Mouse (Mus musculus): ENCODE data around the gene Zfp668.

The Zfp668 gene

DNA sequence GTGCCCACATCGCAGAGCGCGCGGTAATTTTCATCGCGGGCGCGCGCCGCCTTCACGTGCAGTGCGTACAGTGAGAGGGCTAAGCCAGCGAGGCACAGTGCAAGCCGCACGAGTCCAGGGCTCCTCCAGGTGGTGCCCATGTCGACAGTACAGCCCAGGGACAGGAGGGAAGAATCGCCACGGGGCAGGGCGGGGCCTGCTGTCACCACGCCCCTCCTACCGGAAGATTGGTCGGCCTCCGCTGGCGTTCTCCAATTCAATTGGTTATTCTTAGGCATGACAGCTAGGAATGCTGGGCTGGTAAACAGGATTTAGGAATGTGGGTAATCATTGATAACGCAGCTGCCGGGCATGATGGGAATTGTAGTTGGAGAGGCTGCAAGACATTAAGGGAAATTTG, 18.8 kb upstream of the Zfp668 start, which contains the start of the genes Gm21974 and Vkorc1:
TSS of gene Gm21974 (minus strand) at position 13 of the 400 bp plus-strand sequence.
TSS of gene Vkorc1 (minus strand) at position 176 of the 400 bp plus-strand sequence.
- no peak for DNase-seq (ENCODE audit: extremely low read depth, low read depth, low spot score)

DNA sequence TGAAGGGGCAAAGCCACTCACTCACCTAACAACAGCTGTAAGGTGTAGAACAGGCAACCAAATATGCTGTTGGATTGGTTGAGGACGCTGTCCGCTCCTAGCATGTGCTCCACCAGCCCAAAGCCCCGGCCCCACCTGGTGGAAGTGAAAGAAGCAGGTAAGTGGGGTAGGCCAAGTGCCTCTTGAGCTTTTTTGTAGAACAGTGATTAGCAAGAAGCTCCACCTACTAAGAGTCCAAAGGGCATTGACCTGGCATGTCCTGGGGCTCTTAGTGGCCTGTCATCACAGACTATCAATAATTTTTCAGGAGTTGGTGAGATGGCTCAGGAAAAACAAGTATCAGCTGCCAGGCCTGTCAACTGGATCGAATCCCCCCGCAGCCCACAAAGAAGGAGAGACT, 17.9 kb upstream of the Zfp668 start:
- no peak for DNase-seq (ENCODE audit: extremely low read depth, low read depth, low spot score)

DNA sequence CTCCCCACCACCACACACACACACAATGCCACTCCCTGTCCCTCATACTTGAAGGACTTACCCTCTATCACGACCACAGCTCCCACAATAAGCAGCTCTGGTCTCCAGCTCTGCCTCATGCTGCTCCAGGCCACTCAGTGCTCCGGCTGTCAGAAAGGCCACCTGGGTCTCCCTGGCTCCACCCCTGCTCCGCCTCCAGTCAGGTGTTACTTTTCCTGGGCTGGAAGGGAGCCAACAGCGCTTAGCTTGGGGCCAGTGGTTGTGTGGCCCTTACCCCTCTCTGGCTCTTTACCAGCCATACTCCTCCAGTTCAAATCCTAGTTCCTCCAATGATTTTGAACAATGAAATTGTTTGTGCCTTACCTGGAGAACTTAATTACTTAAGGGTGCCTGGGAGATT, 14.2 kb upstream of the Zfp668 start, which contains the start of gene Prss53:
TSS of gene Prss53 (minus strand) at position 173 of the 400 bp plus-strand sequence.
- DNase-seq (ENCODE audit: extremely low read depth, low read depth, low spot score): no peak

DNA sequence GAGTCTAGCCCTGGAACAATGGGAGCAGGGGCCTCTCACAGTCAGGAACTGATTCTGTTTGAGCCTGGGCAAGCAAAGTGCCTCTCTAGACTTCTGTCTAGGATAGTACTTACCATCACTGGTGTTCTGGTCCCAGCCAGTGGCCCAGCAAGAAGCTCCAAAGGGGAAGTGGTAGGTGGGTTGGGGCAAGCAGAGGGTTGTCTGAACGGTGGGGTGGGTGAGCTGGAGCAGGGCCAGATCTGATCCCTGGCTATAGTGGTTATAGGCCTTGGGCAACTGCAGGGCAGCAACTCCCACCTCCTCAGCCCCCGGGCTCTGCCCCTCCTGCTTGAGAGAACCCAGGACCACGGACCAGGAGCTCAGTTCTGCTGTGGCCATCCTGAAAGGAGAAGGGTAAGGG, 12.2 kb upstream of the Zfp668 start:
- no peak for DNase-seq (ENCODE audit: extremely low read depth, low read depth, low spot score)

DNA sequence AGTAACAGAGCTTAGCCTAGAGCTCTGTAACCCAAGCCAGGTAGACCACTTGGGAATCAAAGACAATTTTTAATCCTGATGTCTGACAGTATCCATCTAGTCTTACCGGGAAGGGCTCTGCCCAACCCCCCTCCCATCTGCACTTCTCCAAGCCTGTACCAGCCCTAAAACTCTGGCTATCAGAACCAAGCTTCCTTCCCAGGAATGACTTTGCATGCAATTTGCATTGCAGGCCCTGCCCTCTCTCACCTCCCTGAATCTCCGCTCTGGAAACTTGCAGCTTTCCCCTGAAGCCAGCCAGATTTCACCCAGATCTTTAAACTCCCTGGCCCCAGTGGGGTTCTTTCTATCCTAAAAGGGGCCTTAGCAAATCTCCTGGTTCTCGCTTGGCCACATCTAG, 11.2 kb upstream of the Zfp668 start:
- DNase-seq (ENCODE audit: extremely low read depth, low read depth, low spot score): no peak

DNA sequence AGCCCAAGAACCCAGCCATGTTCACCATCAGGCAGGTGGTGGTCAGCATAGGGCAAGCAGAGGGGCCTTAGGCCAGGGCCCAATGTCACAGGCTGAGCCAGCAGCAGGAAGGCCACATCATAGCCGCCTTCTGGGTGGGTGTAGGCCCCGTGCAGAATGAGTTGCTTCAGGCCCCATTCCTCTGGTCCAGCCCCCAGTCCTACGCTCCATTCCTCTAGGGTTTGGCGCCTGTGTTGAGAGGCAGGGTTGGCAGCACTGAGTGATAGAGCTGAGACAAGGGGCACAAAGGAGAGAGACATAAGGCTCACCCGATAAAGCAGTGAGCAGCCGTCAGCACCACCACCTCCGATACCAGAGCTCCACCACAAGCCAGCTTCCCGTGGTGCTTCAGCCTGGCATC, 10.6 kb upstream of the Zfp668 start:
- DNase-seq (ENCODE audit: extremely low read depth, low read depth, low spot score): no peak

DNA sequence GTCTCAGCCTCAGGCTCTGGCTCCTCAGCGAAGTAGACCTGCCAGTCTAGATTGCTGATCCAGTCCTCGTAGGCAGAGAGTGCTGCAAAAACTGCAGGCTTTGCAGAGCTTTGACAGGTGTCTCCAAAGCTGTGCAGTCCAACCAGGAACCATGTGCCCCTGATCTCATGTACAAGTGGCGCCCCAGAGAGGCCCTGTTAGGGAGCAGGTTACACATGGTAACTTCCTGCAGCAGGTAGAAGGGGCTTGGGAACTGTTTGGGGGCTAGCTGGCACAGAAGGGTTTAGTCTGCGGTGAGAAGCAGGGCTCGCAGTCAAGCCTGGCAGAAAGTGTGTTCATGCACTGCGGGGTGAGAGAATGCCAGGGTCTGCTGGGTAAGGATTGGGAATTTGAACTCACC, 9.9 kb upstream of the Zfp668 start:
- no peak for DNase-seq (ENCODE audit: extremely low read depth, low read depth, low spot score)

DNA sequence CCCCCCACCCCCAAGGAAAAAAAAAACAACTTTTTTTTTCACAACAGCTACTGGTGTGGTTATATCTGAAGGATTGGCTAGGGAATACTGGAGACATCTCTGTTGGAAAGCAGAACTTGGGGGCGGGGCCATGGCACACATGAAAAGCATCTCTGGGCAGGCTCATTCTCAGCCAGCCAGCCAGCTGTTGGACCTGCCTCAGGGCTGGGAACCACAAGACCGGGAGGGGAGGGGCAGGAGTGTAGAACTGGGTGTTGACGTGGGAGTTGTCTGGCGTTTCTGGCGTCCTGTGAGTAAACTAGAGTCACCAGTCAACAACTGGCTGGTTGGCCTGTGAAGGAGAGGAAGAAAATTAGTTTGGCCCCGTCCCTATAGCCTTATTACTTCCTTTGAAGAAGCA, 9.3 kb upstream of the Zfp668 start:
- no peak for DNase-seq (ENCODE audit: extremely low read depth, low read depth, low spot score)

DNA sequence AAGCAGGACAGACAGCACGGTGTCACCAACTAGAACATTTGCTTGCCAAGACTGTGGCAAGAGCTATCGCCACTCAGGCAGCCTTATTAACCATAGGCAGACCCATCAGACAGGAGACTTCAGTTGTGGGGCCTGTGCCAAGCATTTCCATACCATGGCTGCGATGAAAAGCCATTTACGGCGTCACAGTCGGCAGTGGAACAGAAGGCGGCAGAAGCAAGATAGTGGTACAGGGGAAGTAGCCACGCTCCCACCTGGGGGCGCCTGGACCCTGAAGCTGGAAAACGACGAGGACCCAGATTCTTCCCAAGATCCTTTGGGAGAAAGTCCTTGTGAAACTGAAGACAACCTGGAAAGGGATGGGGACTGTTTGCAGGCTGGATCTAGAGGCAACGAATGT, 3.8 kb upstream of the Zfp668 start:
- DNase-seq (ENCODE audit: extremely low read depth, low read depth, low spot score): no peak

DNA sequence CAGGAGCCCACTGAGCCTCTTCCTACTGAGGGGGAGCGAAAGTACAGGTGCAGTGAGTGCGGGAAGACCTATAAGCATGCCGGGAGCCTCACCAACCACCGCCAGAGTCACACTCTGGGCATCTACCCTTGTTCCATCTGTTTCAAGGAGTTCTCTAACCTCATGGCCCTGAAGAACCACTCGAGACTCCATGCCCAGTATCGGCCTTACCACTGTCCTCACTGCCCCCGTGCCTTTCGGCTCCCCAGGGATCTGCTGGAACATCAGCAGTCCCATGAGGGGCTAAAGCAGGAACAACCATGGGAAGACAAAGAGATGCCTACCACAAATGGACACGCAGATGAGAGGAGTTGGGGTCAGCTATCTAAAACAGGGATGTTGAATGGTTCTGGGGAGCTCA, 2.7 kb upstream of the Zfp668 start:
- no peak for DNase-seq (ENCODE audit: extremely low read depth, low read depth, low spot score)

DNA sequence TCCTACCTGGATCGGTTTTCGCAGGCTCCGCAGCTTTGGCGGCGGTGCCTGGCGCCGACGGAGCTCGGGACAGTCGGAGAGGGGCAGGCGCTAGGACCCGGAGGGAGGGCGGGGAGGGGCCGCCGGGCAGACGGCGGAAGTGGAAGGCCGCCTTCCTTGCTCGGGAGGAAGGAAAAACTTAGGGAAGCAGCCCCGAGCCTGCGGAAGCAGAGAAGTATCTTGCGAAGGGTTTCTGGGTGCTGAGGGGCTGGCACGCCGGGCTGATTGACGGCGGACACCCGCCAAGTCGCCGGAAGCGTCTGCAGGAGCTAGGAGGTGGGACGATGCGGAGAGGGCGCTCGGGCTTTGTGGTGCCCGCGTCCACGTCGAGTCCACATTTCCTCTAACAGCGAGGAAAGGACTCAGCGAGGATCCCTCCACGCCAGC, 574 bp downstream of the Zfp668 start, which contains the start of gene Zfp646:
TSS of gene Zfp646 (plus strand) at position 181 of the 426 bp plus-strand sequence.
- no peak for DNase-seq (ENCODE audit: extremely low read depth, low read depth, low spot score)

DNA sequence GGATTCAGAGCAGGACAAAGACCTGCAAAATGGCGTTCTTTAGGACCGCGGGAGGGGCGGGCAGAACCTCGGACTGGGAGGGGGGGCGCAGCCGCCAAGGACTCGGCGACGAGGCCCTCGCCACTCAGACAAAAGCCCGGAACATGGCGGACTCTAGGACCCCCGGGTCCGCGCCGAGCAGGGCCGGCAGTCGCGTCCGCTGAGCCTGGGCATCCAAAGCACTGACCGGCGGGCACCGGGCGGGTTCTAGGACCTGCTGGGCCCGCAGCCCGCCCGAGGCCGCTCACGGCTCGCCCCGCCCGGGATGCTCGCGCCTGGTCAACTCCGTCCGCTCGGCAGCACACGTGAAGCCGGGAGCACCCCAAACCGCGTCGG, 1.0 kb downstream of the Zfp668 start:
- DNase-seq (ENCODE audit: extremely low read depth, low read depth, low spot score): no peak

DNA sequence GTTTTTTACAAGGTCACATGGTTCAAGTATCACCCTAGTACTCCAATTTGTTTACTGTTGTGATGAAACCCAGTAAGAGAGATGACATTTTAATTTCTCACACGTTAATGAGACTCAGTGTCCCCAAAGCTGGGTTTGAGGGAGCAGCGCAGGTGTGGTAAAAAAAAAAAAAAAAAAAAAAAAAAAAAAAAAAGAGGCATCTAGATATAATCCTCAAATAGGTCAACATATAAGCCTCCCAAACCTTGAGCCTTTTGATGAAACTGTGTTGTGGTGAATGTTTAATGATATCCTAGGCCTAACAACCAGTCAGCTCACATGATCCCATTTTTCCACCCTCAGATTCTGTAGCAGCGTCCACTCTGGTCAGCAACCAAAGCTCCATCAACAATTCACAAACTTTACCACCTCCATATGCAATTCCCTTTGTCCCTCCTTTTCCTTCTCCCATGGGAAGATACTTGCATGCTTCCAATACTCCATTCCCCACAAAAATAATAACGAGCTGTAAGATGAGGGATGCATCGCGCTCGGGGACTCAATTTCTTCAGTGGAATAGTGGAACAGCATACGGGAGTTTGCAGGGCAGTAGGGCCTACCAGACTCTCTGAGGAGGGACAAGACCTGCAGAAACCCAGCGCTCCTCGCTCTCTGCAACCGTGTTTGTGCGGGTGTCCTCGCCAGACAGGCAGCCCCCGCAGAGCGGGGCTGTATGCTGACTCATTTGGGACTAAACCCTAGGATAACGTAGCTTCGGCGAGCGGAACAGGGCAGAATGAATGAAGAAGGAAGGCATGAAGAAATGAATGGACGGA, 1.6 kb downstream of the Zfp668 start:
- DNase-seq (ENCODE audit: extremely low read depth, low read depth, low spot score): no peak

DNA sequence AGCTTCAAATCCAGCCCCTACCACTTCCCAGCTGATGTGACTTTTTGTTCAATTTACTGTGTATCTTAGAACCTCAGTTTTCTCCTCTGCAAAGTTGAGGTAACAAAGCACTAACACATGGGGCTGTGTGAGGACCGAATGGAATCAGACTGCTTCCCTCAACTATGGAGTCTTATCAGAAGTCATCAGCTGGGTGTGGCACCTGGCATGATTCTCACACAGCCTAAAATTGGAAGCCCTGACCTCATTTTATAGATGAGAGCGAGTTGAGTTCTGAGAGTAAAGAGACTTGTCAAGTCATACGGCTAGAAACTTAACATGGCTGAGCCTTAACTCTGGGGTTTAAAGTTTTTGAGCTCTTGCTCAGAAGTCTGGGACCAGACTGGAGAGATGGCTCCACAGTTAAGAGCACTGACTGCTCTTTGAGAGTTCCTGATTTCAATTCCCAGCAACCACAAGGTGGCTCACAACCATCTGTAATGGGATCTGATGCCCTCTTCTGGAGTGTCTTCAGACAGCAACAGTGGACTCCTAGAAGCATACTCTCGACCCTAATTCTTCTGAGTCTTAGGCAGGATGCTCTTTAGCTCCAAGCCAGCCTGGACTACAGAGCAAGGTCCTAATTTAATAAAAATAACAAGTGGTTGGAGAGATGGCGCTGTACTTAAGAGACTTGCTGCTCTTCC, 6.3 kb downstream of the Zfp668 start:
- no peak for DNase-seq (ENCODE audit: extremely low read depth, low read depth, low spot score)

DNA sequence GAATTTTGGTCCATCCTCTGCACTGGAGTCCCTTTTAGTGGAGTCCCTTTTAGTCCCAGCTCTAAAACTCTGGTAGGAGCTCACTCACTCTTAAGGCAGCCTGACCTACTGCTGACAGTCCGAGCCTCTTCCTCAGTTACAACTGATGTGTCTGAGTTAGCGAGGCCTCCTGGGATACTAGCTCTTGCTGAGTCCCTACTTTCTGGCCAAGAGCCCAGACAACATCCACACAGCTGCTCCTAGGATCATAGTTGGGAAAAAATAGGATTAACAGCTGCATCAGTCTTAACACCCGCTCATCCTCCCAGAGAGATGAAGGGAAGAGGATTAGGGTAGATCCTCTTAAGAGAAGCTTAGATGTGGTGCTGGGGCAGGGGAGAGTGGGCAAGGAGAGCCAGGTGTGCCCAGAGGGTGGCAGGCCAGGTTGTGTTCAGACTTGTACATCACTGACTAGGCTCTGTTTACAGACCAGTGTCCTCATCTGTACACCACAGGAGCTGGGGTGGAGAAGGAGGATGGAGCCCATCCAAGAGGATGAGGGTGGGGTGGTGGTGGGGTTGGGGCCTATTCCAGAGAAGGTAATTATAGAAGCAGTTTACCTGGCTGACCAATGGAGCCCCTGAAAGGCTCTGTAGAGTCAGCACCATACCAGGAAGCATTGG, 7.3 kb downstream of the Zfp668 start:
- no peak for DNase-seq (ENCODE audit: extremely low read depth, low read depth, low spot score)

DNA sequence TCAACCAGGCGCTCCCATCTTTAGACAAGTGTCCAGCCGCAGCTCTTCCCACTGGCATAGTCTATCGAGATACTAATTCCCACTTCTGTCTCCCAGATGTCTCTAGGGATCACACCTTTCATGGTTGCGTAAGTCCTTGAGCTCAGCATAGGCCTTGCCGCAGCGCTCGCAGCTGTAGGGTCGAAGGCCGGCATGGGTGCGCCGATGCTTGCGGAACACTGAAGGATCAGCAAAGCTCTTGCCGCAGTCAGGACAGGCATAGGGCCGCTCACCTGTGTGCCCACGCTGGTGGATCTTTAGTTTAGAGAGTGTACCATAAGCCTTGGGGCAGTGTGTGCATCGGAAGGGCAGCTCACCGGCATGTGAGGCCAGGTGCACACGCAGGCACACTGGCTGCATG, 9.0 kb downstream of the Zfp668 start:
- no peak for DNase-seq (ENCODE audit: extremely low read depth, low read depth, low spot score)

DNA sequence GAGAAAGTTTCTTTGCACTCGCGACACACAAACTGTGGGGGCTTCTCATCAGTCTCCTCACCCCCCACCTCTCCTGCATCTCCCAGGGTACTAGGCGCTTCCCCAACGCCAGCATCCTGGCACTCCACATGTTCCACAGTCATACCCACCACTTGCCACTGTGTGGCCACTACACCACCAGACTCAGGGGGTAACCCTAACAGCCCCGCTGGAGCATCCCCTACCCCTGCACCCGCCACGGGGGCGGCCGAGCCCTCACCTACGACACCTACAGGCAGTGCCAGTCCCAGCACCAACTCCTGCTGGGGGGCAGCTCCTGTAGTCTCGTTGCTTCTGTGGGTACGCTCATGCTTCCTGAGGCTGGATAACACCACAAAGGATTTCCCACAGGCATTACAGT, 10.2 kb downstream of the Zfp668 start:
- DNase-seq (ENCODE audit: extremely low read depth, low read depth, low spot score): no peak

DNA sequence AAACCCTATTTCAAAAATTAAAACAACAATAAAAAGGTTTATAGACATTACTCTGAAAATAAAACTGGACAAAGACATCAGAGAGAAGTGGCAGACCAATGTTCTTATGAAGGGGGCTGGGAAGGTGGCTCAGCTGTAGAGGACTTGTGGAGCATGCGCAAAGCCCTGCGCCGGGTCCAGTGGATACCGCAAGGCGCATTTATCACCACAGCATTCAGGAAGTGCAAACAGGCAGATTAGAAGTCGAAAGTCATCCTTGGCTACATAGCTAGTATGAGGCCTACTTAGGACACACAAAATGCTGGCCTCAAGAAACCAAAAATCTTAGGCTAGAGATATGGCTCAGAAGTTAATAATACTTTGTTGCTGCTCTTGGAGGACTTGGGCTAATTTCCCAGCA, 18.4 kb downstream of the Zfp668 start:
- DNase-seq (ENCODE audit: extremely low read depth, low read depth, low spot score): no peak

DNA sequence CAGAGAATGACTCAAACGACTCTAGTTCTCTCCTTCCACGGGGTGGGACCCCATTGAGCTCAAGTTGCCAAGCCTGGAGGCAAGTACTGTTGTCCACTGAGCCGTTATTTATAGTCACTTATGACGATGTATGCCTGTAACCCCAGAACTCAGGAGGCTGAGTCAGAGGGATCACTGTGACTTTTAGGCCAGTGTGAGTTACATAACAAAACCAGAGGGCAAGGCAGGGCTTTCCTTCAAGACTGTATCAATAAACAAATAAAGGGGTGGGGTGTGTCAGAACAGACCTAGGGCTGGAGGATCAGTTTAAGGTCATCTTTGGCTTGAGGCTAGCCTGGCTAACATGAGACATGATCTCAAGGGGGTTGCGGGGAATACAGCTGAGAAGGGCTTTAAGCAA, 25.7 kb downstream of the Zfp668 start:
- no peak for DNase-seq (ENCODE audit: extremely low read depth, low read depth, low spot score)

DNA sequence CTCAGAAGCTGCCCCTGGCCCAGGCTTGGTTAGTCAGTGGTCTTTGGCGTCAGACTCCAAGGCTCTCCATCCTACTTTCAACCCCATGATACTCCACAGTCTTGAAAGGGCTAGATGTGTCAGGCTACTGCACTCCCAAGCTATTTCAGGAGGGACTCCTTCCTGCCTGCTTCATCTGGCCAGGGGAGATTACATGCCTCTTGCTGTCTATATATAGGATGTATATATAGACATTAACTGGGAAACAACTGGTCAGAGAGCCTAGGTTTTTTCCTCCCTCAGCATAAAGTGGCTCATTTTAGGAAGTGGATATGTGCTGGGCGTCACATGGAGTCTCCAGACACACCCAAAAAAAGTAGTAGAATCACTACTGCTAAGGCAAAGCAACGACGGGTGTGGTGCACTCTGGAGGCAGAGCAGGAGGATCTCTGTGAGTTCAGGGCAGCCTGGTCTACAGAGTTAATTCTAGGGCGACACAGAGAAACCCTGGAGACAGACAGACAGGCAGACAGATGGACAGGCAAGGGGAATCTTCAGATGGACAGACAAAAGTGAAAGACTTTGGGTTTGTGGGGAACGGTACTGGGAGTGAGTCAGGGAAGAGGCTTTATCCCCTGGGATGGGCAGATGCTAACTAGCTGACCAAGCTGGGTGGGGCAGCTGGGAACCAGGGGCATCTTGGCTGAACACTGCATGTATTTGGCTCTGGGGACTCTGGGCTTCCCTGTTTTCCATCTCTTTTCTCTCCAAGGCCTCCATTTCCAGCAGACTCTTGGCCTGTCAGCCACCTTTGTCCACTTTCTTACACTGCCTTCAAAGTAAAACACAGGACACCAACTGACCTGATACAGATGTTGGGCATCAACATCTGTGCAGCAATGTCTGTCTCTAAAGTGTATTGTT, 26.4 kb downstream of the Zfp668 start:
- DNase-seq (ENCODE audit: extremely low read depth, low read depth, low spot score): no peak
